In the genomic region with DNA sequence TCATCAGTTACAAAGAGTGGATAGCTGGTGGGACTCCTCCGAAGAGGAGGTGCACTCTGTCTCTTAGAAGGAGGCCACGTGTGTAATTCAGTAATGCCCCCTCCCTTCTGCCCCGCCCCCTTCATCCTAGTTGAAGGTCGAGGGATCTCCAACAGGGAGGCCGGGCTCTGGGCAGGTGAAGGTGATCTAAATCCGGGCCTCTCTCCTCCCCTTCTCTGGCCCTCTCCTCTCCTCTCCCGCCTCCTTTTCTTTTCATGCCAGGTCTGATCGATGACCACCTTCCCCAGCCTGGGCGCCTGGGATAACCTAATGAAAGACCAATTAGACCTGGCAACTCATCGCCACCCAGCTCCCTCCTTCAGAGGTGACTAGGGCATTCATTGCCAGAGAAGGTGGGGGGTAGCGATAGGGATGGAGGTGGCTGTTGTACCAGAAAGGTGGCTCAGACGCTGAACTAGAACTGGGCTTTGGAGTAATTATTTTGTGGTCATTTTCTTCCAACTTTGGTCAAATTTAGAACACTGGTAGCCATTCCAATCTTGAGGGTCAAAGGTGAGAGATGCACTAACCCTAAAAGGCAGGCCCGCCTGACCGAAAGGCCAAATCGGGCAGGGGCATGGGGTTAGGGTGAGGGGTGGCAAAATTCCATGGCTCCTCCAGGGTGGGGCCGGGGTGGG, we compare ENCODE assay signal across 9 mouse cellular contexts. TPM values are rescaled to one million over a fixed set of nuclear protein-coding genes. Genes with fewer than 3 reads are reported as not detected.
A peak's percentile ranks its signal among the peaks of the same experiment; 100 is the strongest.
DNase-seq lines count a peak whose midpoint lies in the region; ATAC-seq lines count a peak whose summit lies in the region.
"Had no signal": no experiment of that assay in that cellular context is flagged by ENCODE, and none has a peak within 500 bp of the region (broad histone marks: within the 10 kb centered on the region; RNA-seq: fewer than 3 reads in every experiment).

No protein-coding gene starts in this region.

- H3K4me3 ChIP-seq in embryonic facial prominence, embryonic 12.5 days = peak overlapping the region; percentile 17
- H3K4me3 ChIP-seq in hindbrain, embryonic 15.5 days = peak overlapping the region; percentile 41
- no peak overlapping the region for H3K4me3 ChIP-seq in liver, embryonic 13.5 days (replicated peaks)

- H3K4me1 ChIP-seq in embryonic facial prominence, embryonic 12.5 days = peaks cover 14% of the 10 kb centered on the region
- H3K4me1 ChIP-seq in hindbrain, embryonic 15.5 days (replicated peaks) = peaks cover 21% of the 10 kb centered on the region
- no peaks in the 10 kb centered on the region for H3K4me1 ChIP-seq in liver, embryonic 13.5 days (replicated peaks)

- H3K36me3 ChIP-seq in embryonic facial prominence, embryonic 12.5 days = no peaks in the 10 kb centered on the region
- no peaks in the 10 kb centered on the region for H3K36me3 ChIP-seq in hindbrain, embryonic 15.5 days
- no peaks in the 10 kb centered on the region for H3K36me3 ChIP-seq in liver, embryonic 13.5 days

- ATAC-seq in embryonic facial prominence, embryonic 12.5 days (ENCODE audit: insufficient number of reproducible peaks, insufficient read depth, low FRiP score, low TSS enrichment) = no peak
- ATAC-seq in hindbrain, embryonic 15.5 days (ENCODE audit: low FRiP score, low read depth) = no peak
- ATAC-seq in liver, embryonic 13.5 days (ENCODE audit: low read depth) = no peak

- no peaks in the 10 kb centered on the region for H3K9me3 ChIP-seq in embryonic facial prominence, embryonic 12.5 days
- no peaks in the 10 kb centered on the region for H3K9me3 ChIP-seq in hindbrain, embryonic 15.5 days
- H3K9me3 ChIP-seq in liver, embryonic 13.5 days (replicated peaks) = no peaks in the 10 kb centered on the region

- H3K4me2 ChIP-seq in embryonic facial prominence, embryonic 12.5 days (replicated peaks) = peak overlapping the region; percentile 41
- peak overlapping the region; percentile 82 for H3K4me2 ChIP-seq in hindbrain, embryonic 15.5 days
- 0 out of 2 replicates have a peak overlapping the region, but pooled peaks have one; percentile 23 for H3K4me2 ChIP-seq in liver, embryonic 13.5 days

- H3K9ac ChIP-seq in embryonic facial prominence, embryonic 12.5 days = no peak overlapping the region
- H3K9ac ChIP-seq in hindbrain, embryonic 15.5 days = peak overlapping the region; percentile 21; the same call in 1 of the 2 replicates
- H3K9ac ChIP-seq in liver, embryonic 13.5 days = 0 out of 2 replicates have a peak overlapping the region, but pooled peaks have one; percentile 18
- H3K9ac ChIP-seq: liver, embryonic 14.5 days had no signal

- DNase-seq in adrenal gland, adult 2 months = peak; percentile 35
- DNase-seq in adrenal gland, adult 8-10 months = no peak
- DNase-seq in liver, embryonic 13.5 days = no peak
- DNase-seq in urinary bladder, postnatal 36 days (ENCODE audit: low spot score in 2 of 2) = no peak
- no peak for DNase-seq in urinary bladder, postnatal 14 days (ENCODE audit: low spot score)
- DNase-seq in cerebellum, postnatal 25 days = no peak

- H3K27me3 ChIP-seq in embryonic facial prominence, embryonic 12.5 days = peaks cover 38% of the 10 kb centered on the region
- H3K27me3 ChIP-seq in hindbrain, embryonic 15.5 days = peaks cover 48% of the 10 kb centered on the region
- H3K27me3 ChIP-seq in liver, embryonic 13.5 days = peaks cover 88% of the 10 kb centered on the region

- 14% methylated on average over 16 of the region's 16 CpGs for WGBS in embryonic facial prominence, embryonic 12.5 days
- 12% methylated on average over 16 of the region's 16 CpGs for WGBS in hindbrain, embryonic 15.5 days
- WGBS in liver, embryonic 13.5 days (ENCODE audit: insufficient replicate concordance) = 8% methylated on average over 16 of the region's 16 CpGs

- H3K27ac ChIP-seq in embryonic facial prominence, embryonic 12.5 days = peak overlapping the region; percentile 65; the same call in 1 of the 2 replicates
- peak overlapping the region; percentile 74 for H3K27ac ChIP-seq in hindbrain, embryonic 15.5 days (replicated peaks)
- H3K27ac ChIP-seq in liver, embryonic 13.5 days = no peak overlapping the region
- H3K27ac ChIP-seq: liver, embryonic 14.5 days had no signal

RNA-seq across cellular contexts. Expression of gene Nr2f2, which starts 1.2 kb away (rescaled TPM):
- total RNA-seq in adrenal gland, adult 2 months (2021) = 100 to 1,000 TPM; 109 to 132 TPM
- polyA plus RNA-seq in adrenal gland, adult 2 months (2012; rRNA removed) = 401 and 472 TPM in 2 replicates
- total RNA-seq in adrenal gland, adult 8-10 months (2022) = 100 to 1,000 TPM; 108 to 141 (median 120) TPM
- 96.9 and 99.0 TPM in 2 replicates for polyA plus RNA-seq in embryonic facial prominence, embryonic 12.5 days (2016; fragmentation: Nextera tagmentation; extraction: Ambion mirVana)
- polyA plus RNA-seq in hindbrain, embryonic 15.5 days (2015; fragmentation: Nextera tagmentation; extraction: Ambion mirVana) = 87.2 and 90.1 TPM in 2 replicates
- polyA plus RNA-seq in liver, embryonic 13.5 days (2015; fragmentation: Nextera tagmentation; extraction: Ambion mirVana) = 10.2 and 11.9 TPM in 2 replicates

Comparison
In these comparisons a context has a peak if more than half of its experiments do, and no peak if none do; other contexts are left out.
1. H3K4me2 ChIP-seq: peak in every context shown above with its lines; median percentile 82 in hindbrain, embryonic 15.5 days; 41 in embryonic facial prominence, embryonic 12.5 days; 23 in liver, embryonic 13.5 days.